Mouse (Mus musculus) megakaryocyte, embryonic 14.5 days (primary cell): ENCODE measurements at regions not wholly inside any gene's neighbourhood (a gene's known extent, or its start where the extent isn't known, plus 50 kb on each side); places are given as distances from the start of the nearest gene placed in this dataset.

Experiments
- FLI1 ChIP-seq: IDR thresholded peaks from 2 replicates; pipeline ENCODE4 v1.6.1; 2012; ENCODE audit warnings: low read length, inconsistent platforms, mixed read lengths
- GATA1 ChIP-seq: IDR thresholded peaks from 3 replicates; pipeline ENCODE4 v1.6.1; 2012; ENCODE audit warnings: mixed read lengths, low read length, inconsistent platforms, borderline replicate concordance

- TF ChIP-seq GATA1 (no peak), FLI1 (no peak)
Measured at GRCm38 (mm10) chr16:77738821-77739220, 136.9 kb upstream of the Gm11146 start.
